ENCODE assay signal across 13 mouse cellular contexts in the genomic region with DNA sequence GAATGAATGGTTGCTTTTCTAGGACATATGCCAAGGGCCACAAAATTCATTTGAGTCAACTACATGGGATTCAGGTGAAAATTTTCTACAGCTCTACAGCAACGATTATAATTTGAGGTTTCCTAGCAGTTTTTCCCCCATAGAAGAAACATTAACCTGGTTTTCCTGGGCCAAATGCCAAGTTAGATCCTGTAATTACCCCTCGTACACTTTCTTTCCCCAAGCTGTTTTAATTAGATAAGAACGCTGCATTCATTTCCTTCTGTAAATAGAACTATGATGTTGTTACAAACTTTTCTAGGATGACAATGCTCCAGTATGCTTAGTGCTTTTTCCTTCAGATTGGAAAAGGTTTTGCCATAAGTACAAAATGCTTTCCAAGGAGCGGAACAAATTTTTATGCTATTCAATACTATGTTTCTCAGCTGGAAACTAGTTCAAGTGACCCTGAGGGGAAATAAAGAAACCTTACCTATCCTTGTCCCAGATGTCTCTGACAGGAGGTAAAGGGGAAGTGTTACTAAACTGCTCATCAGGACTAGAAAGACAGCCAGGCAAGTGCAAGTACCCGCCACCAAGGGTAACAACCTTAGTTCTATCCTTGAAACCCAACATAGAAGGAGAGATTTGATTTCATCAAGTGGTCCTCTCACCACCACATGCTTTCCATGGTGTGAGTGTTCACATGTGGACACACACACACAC.
"Had no signal": no experiment of that assay in that cellular context is flagged by ENCODE, and none has a peak within 500 bp of the region (broad histone marks: within the 10 kb centered on the region; RNA-seq: fewer than 3 reads in every experiment).

No protein-coding gene starts in this region.

- H3K4me1 ChIP-seq: liver, embryonic 15.5 days; midbrain, embryonic 12.5 days; neural tube, embryonic 15.5 days had no signal

- H3K36me3 ChIP-seq: limb, embryonic 13.5 days; liver, embryonic 15.5 days; midbrain, embryonic 12.5 days; neural tube, embryonic 15.5 days had no signal

- H3K4me2 ChIP-seq: limb, embryonic 13.5 days; liver, embryonic 15.5 days; midbrain, embryonic 12.5 days; neural tube, embryonic 15.5 days had no signal

- ATAC-seq: lung, postnatal 0 days had no signal

- H3K27ac ChIP-seq: limb, embryonic 13.5 days; liver, embryonic 15.5 days; midbrain, embryonic 12.5 days; neural tube, embryonic 15.5 days; stomach, postnatal 0 days had no signal

- H3K9ac ChIP-seq: limb, embryonic 13.5 days; liver, embryonic 15.5 days; midbrain, embryonic 12.5 days; neural tube, embryonic 15.5 days had no signal

- H3K27me3 ChIP-seq: limb, embryonic 13.5 days; liver, embryonic 15.5 days; midbrain, embryonic 12.5 days; neural tube, embryonic 15.5 days had no signal

- DNase-seq: left cerebral cortex, postnatal 4 days; lung, adult 2 months; lung, postnatal 36 days; right cerebral cortex, adult 18-20 months; right cerebral cortex, postnatal 25 days; thymus, postnatal 4 days had no signal

- H3K9me3 ChIP-seq: limb, embryonic 13.5 days; liver, embryonic 15.5 days; midbrain, embryonic 12.5 days; neural tube, embryonic 15.5 days had no signal

- H3K4me3 ChIP-seq: limb, embryonic 13.5 days; liver, embryonic 15.5 days; midbrain, embryonic 12.5 days; myocyte; neural tube, embryonic 15.5 days had no signal
